Mouse (Mus musculus): ENCODE data around the gene Olfr1287.

Gene Olfr1287

GRCm38 (mm10) chr2:111448842-111449241, at the start of gene Olfr1287:
TSS of gene Olfr1287 (plus strand) at chr2:111449142.
- DNase-seq: no peak

GRCm38 (mm10) chr2:111422931-111423330, 26.0 kb upstream of the Olfr1287 start, which contains the start of gene Olfr1286:
TSS of gene Olfr1286 (minus strand) at chr2:111423115.
- no peak for DNase-seq

- DNase-seq: no peak
These were observed 24.9 kb downstream of the Olfr1287 start, which contains the start of gene Olfr1288 for GRCm38 (mm10) chr2:111473801-111474200. TSS of gene Olfr1288 (plus strand) at chr2:111474101.

GRCm38 (mm10) chr2:111480519-111480918, 31.6 kb downstream of the Olfr1287 start, which contains the start of gene Olfr1289:
TSS of gene Olfr1289 (plus strand) at chr2:111480819.
- DNase-seq: no peak

GRCm38 (mm10) chr2:111493729-111494128, 44.8 kb downstream of the Olfr1287 start, which contains the start of gene Olfr1290:
TSS of gene Olfr1290 (minus strand) at chr2:111493829.
- DNase-seq: no peak

- no peak for DNase-seq
These were observed 47.9 kb downstream of the Olfr1287 start, which contains the start of gene Olfr1291-ps1 for GRCm38 (mm10) chr2:111496880-111497279. TSS of gene Olfr1291-ps1 (plus strand) at chr2:111497180.

All from kidney, adult 18-20 months (tissue).